Mouse (Mus musculus) hindbrain, embryonic 14.5 days (tissue): ENCODE measurements around the gene Pkdrej. TPM values are rescaled to one million over a fixed set of nuclear protein-coding genes. Genes with fewer than 3 reads are reported as not detected.

Experiments used
- ATAC-seq: fragments of 200-750 bp; cut with Nextera tagmentation; 2 replicates; pipeline ENCODE4 v1.8.0; 2017; ENCODE audit warnings: moderate number of reproducible peaks, mild to moderate bottlenecking, moderate TSS enrichment, moderate library complexity; ENCODE audit not compliant: low FRiP score
- DNase-seq: peaks from one replicate; pipeline ENCODE4 v3.0.0-alpha.2; 2015; ENCODE audit warnings: low spot score
- H3K27ac ChIP-seq: fragments of 300-500 bp; sonication (generic); 2 replicates; pipeline ENCODE4 v1.5.1; 2014; ENCODE audit warnings: mild to moderate bottlenecking, moderate library complexity
- H3K27me3 ChIP-seq: fragments of 300-500 bp; sonication (generic); 2 replicates; pipeline ENCODE4 v1.6.1; 2014; ENCODE audit warnings: mild to moderate bottlenecking, low read length, mixed read lengths; ENCODE audit not compliant: control insufficient read depth, insufficient read depth
- H3K36me3 ChIP-seq: fragments of 300-500 bp; sonication (generic); replicated peaks from 2 replicates; pipeline ENCODE4 v1.6.1; 2014; ENCODE audit not compliant: control insufficient read depth, insufficient read depth
- H3K4me1 ChIP-seq: fragments of 300-500 bp; sonication (generic); replicated peaks from 2 replicates; pipeline ENCODE4 v1.6.1; 2014; ENCODE audit warnings: antibody characterized with exemption, low read length, mixed read lengths; ENCODE audit not compliant: control insufficient read depth, insufficient read depth
- H3K4me2 ChIP-seq: fragments of 300-500 bp; sonication (generic); replicated peaks from 2 replicates; pipeline ENCODE4 v1.6.1; 2014; ENCODE audit warnings: mild to moderate bottlenecking, moderate library complexity
- H3K4me3 ChIP-seq: fragments of 300-500 bp; sonication (generic); replicated peaks from 2 replicates; pipeline ENCODE4 v1.5.1; 2014; ENCODE audit warnings: mild to moderate bottlenecking, low read length
- H3K9ac ChIP-seq: fragments of 300-500 bp; sonication (generic); 2 replicates; pipeline ENCODE4 v1.6.1; 2014
- H3K9me3 ChIP-seq: fragments of 300-500 bp; sonication (generic); 2 replicates; pipeline ENCODE4 v1.6.1; 2016; ENCODE audit warnings: low read length; ENCODE audit not compliant: control insufficient read depth
- WGBS: fragments of 180-500 bp; shearing (Covaris S2); extraction: QIAGEN DNeasy Blood & Tissue Kit; methylation state at CpG from one replicate; pipeline ENCODE4 v1.1.7; 2014; 5-methylcytosine and 5-hydroxymethylcytosine counted together
- polyA plus RNA-seq: library from polyadenylated mRNA; unstranded; fragments of >200 nt; fragmentation: Nextera tagmentation; extraction: Ambion mirVana; gene quantifications from 2 replicates; pipeline ENCODE4 v1.2.1, GENCODE M21; 2014

The Pkdrej gene
- polyA plus RNA-seq, 1 experiment from 2014 or later = 0.11 TPM

DNA sequence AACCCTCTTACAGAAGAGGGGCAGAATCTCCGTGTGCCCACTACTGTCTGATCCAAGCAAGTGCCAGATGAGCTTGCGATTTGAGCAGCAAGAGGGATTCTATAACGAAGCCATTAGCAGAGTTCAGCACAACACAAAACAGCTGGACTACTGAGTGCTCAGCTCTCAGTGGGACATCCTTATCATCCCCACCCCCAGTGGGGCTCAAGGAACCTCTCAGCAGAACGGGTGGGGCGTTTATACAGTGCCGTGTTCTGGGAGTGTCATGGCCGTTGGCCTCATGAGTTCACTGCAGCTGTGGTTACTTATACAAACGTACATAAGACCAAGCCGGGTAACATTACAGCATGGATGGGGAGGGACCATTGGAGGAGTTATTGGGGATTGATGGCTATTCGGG lies 8.1 kb downstream of the Pkdrej start:
- no peak for ATAC-seq

DNA sequence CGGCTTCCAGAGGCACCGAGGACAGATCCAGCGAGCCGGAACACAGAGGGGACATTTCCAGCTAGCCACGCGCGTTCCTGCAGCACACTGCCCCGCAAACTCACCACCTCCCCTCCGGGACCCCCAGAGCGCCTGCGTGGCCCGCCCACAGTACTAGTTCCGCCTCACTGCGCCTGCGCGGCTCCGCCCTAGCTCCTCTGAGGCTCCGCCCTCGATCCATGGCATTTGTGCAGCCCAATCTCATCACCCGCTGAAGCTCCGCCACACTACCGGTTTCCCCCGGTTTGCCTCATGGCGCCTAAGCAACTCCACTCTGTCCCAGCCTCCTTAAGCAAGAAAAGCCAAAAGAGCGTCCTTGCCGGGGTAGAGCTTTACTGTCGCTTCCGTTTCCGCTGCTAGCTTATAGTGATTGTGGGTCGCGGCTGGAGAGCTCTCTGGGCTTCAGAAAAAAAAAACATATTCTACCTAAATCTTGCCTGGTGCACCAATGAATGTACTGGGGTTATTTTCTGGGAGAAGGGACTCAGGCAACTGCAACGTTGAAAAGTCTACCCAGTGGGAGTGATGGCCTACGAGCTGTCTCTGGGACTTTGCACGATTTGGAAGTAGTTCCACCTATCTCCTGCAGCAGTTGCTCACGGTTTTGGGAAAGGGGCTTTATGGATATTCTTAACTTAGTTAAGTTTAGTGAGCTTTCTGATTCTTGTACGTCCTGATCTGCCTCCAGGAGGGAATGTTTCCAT lies 9.8 kb downstream of the Pkdrej start, which contains the start of gene Cdpf1:
Gene Cdpf1, minus strand, starts transcription at position 163 of the 743 bp plus-strand sequence.
- H3K4me2 ChIP-seq = peak within 1 kb of the TSS; percentile 91
- peak; percentile 96 for ATAC-seq
- 4% methylated on average over 36 of the region's 36 CpGs for WGBS

More for the DNA sequence above, 8.1 kb downstream of the Pkdrej start:
- peaks cover 12% of the 10 kb centered on the region; the same call in 1 of the 2 replicates for H3K4me1 ChIP-seq
- 76% methylated on average over 10 of the region's 10 CpGs for WGBS
- no peaks in the 10 kb centered on the region for H3K36me3 ChIP-seq
- no peak overlapping the region for H3K4me2 ChIP-seq
- no peak overlapping the region for H3K9ac ChIP-seq
- peaks cover 6% of the 10 kb centered on the region; the same call in 1 of the 2 replicates for H3K9me3 ChIP-seq
- no peak for DNase-seq
- H3K27ac ChIP-seq = no peak overlapping the region
- no peak overlapping the region for H3K4me3 ChIP-seq
- 0 out of 2 replicates have a peak, but pooled peaks cover under 1% of the 10 kb centered on the region for H3K27me3 ChIP-seq

GRCm38 (mm10) chr15:85810806-85811521 lies 10.6 kb downstream of the Pkdrej start:
- 5% methylated on average over 34 of the region's 36 CpGs for WGBS
- DNase-seq = peak; percentile 46

More for the DNA sequence above, 9.8 kb downstream of the Pkdrej start, which contains the start of gene Cdpf1:
- DNase-seq = peak; percentile 99
- no peaks in the 10 kb centered on the region for H3K27me3 ChIP-seq
- H3K9me3 ChIP-seq = no peaks in the 10 kb centered on the region
- H3K4me1 ChIP-seq = peaks cover 12% of the 10 kb centered on the region; the same call in 1 of the 2 replicates
- peak within 1 kb of the TSS; percentile 82 for H3K9ac ChIP-seq
- H3K4me3 ChIP-seq = peak within 1 kb of the TSS; percentile 79
- H3K27ac ChIP-seq = peak within 1 kb of the TSS; percentile 89
- no peaks in the 10 kb centered on the region for H3K36me3 ChIP-seq

GRCm38 (mm10) chr15:85810462-85810805 lies 11.1 kb downstream of the Pkdrej start:
- Histone ChIP-seq H3K36me3 (no peaks in the 10 kb centered on the region), H3K27me3 (no peaks in the 10 kb centered on the region), H3K4me2 (peak overlapping the region; percentile 91), H3K27ac (no peak overlapping the region), H3K9ac (peak overlapping the region; percentile 82; the same call in 1 of the 2 replicates), H3K4me3 (peak overlapping the region; percentile 79; the same call in 1 of the 2 replicates), H3K9me3 (no peaks in the 10 kb centered on the region), H3K4me1 (peaks cover 12% of the 10 kb centered on the region; the same call in 1 of the 2 replicates)
- ATAC-seq (no peak), DNase-seq (no peak)
- 88% methylated on average over 5 of the region's 5 CpGs for WGBS

More at GRCm38 (mm10) chr15:85810806-85811521, 10.6 kb downstream of the Pkdrej start:
- Histone ChIP-seq H3K36me3 (no peaks in the 10 kb centered on the region), H3K4me2 (peak overlapping the region; percentile 91), H3K27me3 (no peaks in the 10 kb centered on the region), H3K27ac (peak overlapping the region; percentile 89), H3K4me3 (peak overlapping the region; percentile 79), H3K9me3 (no peaks in the 10 kb centered on the region), H3K9ac (peak overlapping the region; percentile 82), H3K4me1 (peaks cover 12% of the 10 kb centered on the region; the same call in 1 of the 2 replicates)
- ATAC-seq = peak; percentile 86

DNA sequence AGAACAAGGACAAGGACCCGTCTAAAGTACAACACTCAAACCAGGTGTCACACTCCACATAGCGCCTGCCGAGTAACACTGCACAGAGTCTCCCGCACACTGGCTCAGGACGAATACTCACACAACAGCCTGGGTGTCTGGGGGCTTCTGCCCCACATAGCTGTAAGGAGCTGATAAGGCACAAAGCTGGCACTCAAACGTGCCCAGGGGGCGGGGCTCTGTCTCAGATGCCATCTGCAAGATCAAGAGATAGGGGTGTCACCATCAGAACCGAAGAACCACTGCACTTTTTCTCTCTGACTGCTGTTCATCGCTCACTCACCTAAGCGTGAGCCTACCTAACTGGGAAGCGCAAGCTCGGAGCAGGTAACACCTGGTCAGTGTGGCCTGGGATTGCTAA lies 12.4 kb downstream of the Pkdrej start:
- ATAC-seq (no peak), DNase-seq (no peak)
- H3K27me3 ChIP-seq = no peaks in the 10 kb centered on the region
- 0 out of 2 replicates have a peak overlapping the region, but pooled peaks have one; percentile 6 for H3K9ac ChIP-seq
- H3K27ac ChIP-seq = no peak overlapping the region
- no peaks in the 10 kb centered on the region for H3K9me3 ChIP-seq
- no peak overlapping the region for H3K4me2 ChIP-seq
- no peaks in the 10 kb centered on the region for H3K36me3 ChIP-seq
- H3K4me1 ChIP-seq = peaks cover 12% of the 10 kb centered on the region; the same call in 1 of the 2 replicates
- WGBS = 89% methylated on average over 12 of the region's 12 CpGs
- no peak overlapping the region for H3K4me3 ChIP-seq

GRCm38 (mm10) chr15:85808434-85808833 lies 13.1 kb downstream of the Pkdrej start:
- Histone ChIP-seq H3K36me3 (no peaks in the 10 kb centered on the region), H3K27me3 (no peaks in the 10 kb centered on the region), H3K9ac (no peak overlapping the region), H3K9me3 (no peaks in the 10 kb centered on the region), H3K27ac (no peak overlapping the region), H3K4me2 (no peak overlapping the region), H3K4me1 (peaks cover 12% of the 10 kb centered on the region; the same call in 1 of the 2 replicates), H3K4me3 (no peak overlapping the region)
- DNase-seq (no peak), ATAC-seq (no peak)
- 54% methylated on average over 8 of the region's 8 CpGs for WGBS

GRCm38 (mm10) chr15:85808031-85808430 lies 13.5 kb downstream of the Pkdrej start:
- DNase-seq = no peak
- H3K9ac ChIP-seq = no peak overlapping the region
- H3K4me3 ChIP-seq = no peak overlapping the region
- H3K4me1 ChIP-seq = peaks cover 12% of the 10 kb centered on the region; the same call in 1 of the 2 replicates
- H3K36me3 ChIP-seq = no peaks in the 10 kb centered on the region
- H3K9me3 ChIP-seq = no peaks in the 10 kb centered on the region
- WGBS = 77% methylated on average over 6 of the region's 6 CpGs
- no peak overlapping the region for H3K4me2 ChIP-seq
- no peak for ATAC-seq
- H3K27me3 ChIP-seq = no peaks in the 10 kb centered on the region
- no peak overlapping the region for H3K27ac ChIP-seq

DNA sequence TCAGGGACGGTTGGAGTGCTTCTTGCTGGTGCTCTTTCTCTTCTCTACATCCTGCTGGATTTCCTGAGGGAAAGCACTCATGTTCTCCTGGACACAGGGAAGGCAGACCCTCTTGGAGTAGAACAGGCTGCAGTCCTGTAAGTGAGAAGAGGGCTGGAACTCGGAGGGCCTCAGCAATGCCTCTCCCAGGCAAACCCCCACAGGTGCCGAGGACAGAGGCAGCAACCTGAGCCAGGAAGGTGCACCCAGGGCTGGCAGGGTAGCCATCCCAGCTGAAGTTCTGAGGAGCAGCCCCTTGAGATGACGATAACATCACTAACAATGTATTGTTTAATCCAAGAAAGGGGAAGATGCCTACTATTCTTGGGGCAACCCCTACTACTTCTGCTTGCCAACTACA lies 14.1 kb downstream of the Pkdrej start:
- ATAC-seq = no peak
- H3K4me2 ChIP-seq = no peak overlapping the region
- H3K9ac ChIP-seq = no peak overlapping the region
- 84% methylated on average over 4 of the region's 4 CpGs for WGBS
- H3K4me3 ChIP-seq = no peak overlapping the region
- H3K36me3 ChIP-seq = no peaks in the 10 kb centered on the region
- H3K27ac ChIP-seq = no peak overlapping the region
- H3K27me3 ChIP-seq = no peaks in the 10 kb centered on the region
- no peak for DNase-seq
- H3K4me1 ChIP-seq = peaks cover 12% of the 10 kb centered on the region; the same call in 1 of the 2 replicates
- no peaks in the 10 kb centered on the region for H3K9me3 ChIP-seq

- Histone ChIP-seq H3K9ac (no peak overlapping the region), H3K27ac (no peak overlapping the region), H3K4me1 (peaks cover 7% of the 10 kb centered on the region; the same call in 1 of the 2 replicates), H3K27me3 (no peaks in the 10 kb centered on the region), H3K9me3 (no peaks in the 10 kb centered on the region), H3K36me3 (no peaks in the 10 kb centered on the region), H3K4me3 (no peak overlapping the region), H3K4me2 (no peak overlapping the region)
- DNase-seq (no peak), ATAC-seq (no peak)
- WGBS = 79% methylated on average over 4 of the region's 4 CpGs
Measured at GRCm38 (mm10) chr15:85806886-85807285, 14.6 kb downstream of the Pkdrej start.
